12 mouse cellular contexts compared by ENCODE assay signal in genomic region chr4:56387051-56387450, GRCm38 (mm10).
A peak's percentile ranks its signal among the peaks of the same experiment; 100 is the strongest.
DNase-seq lines count a peak whose midpoint lies in the region; ATAC-seq and TF ChIP-seq lines count a peak whose summit lies in the region.
"Had no signal": no experiment of that assay in that cellular context is flagged by ENCODE, and none has a peak within 500 bp of the region (broad histone marks: within the 10 kb centered on the region; RNA-seq: fewer than 3 reads in every experiment).

No protein-coding gene starts in this region.

- TF ChIP-seq CTCF in Patski (IDR thresholded peaks at IDR 0.05): no peak

- no peak overlapping the region for H3K4me2 ChIP-seq in heart, embryonic 12.5 days
- H3K4me2 ChIP-seq: kidney, embryonic 15.5 days; midbrain, embryonic 12.5 days had no signal

- DNase-seq in heart, adult 9 months (ENCODE audit: low spot score in 2 of 2): peak; percentile 61 to 62
- DNase-seq in Patski (ENCODE audit: low read depth, low spot score): no peak
- DNase-seq in fibroblast of lung, adult 2 months (ENCODE audit: low read depth): peak; percentile 70
- peak; percentile 32 for DNase-seq in lung, postnatal 25 days (ENCODE audit: low spot score)
- DNase-seq in thymus, postnatal 4 days: no peak
- no peak for DNase-seq in embryo, embryonic 11 days
- DNase-seq: cerebellum, adult 8-10 months; layer of hippocampus, adult 9-11 months had no signal

- no peaks in the 10 kb centered on the region for H3K4me1 ChIP-seq in heart, embryonic 12.5 days (replicated peaks)
- H3K4me1 ChIP-seq: kidney, embryonic 15.5 days; midbrain, embryonic 12.5 days had no signal

- H3K27ac ChIP-seq in heart, embryonic 12.5 days (ENCODE audit: poor library complexity, severe bottlenecking): no peak overlapping the region
- H3K27ac ChIP-seq: kidney, embryonic 15.5 days; midbrain, embryonic 12.5 days had no signal

- H3K36me3 ChIP-seq in heart, embryonic 12.5 days: no peaks in the 10 kb centered on the region
- H3K36me3 ChIP-seq: kidney, embryonic 15.5 days; midbrain, embryonic 12.5 days had no signal

- H3K27me3 ChIP-seq in heart, embryonic 12.5 days (replicated peaks): no peaks in the 10 kb centered on the region
- no peaks in the 10 kb centered on the region for H3K27me3 ChIP-seq in Patski
- H3K27me3 ChIP-seq: kidney, embryonic 15.5 days; midbrain, embryonic 12.5 days had no signal

- no peak for ATAC-seq in heart, embryonic 12.5 days (ENCODE audit: insufficient number of reproducible peaks, low FRiP score)
- peak; percentile 39 for ATAC-seq in Patski

- in situ Hi-C loops in Patski (cut with MboI; ENCODE audit: low pct_unique_long_range_greater_than_20kb): no loop called here

- CTCF ChIA-PET in Patski (lab: Charles Lee): no interaction called here

- no peak overlapping the region for H3K9ac ChIP-seq in heart, embryonic 12.5 days
- H3K9ac ChIP-seq: kidney, embryonic 15.5 days; midbrain, embryonic 12.5 days had no signal

- WGBS in heart, embryonic 12.5 days: 58% methylated on average over 3 of the region's 3 CpGs

- no peak overlapping the region for H3K4me3 ChIP-seq in heart, embryonic 12.5 days
- H3K4me3 ChIP-seq: erythroblast, embryonic 14.5 days; kidney, embryonic 15.5 days; midbrain, embryonic 12.5 days had no signal

- POLR2A ChIA-PET in Patski (lab: Charles Lee): interaction anchor here (0.9 to 1.3 kb wide), 2 partner anchors 9 to 41 kb away, joined by 3 read pairs; no protein-coding TSS in a partner anchor

- H3K9me3 ChIP-seq in heart, embryonic 12.5 days (replicated peaks): no peaks in the 10 kb centered on the region
- H3K9me3 ChIP-seq: kidney, embryonic 15.5 days; midbrain, embryonic 12.5 days had no signal

Comparison
In these comparisons a context has a peak if more than half of its experiments do, and no peak if none do; other contexts are left out.
1. DNase-seq: peak in heart, adult 9 months (2 of 2), fibroblast of lung, adult 2 months (single experiment) and lung, postnatal 25 days (single experiment); none in Patski (single experiment), thymus, postnatal 4 days (single experiment) and embryo, embryonic 11 days (single experiment).